Mouse (Mus musculus) embryonic facial prominence, embryonic 15.5 days (tissue): Measurements from ENCODE around the gene Ccdc96. TPM values are rescaled to one million over a fixed set of nuclear protein-coding genes. Genes with fewer than 3 reads are reported as not detected.

Experiments used
- ATAC-seq: fragments of 200-750 bp; cut with Nextera tagmentation; 2 replicates; pipeline ENCODE4 v1.8.0; 2017; ENCODE audit warnings: low read depth, moderate TSS enrichment; ENCODE audit not compliant: insufficient number of reproducible peaks, low FRiP score, low TSS enrichment
- H3K27ac ChIP-seq: fragments of 300-500 bp; sonication (generic); replicated peaks from 2 replicates; pipeline ENCODE4 v1.5.1; 2015; ENCODE audit warnings: mild to moderate bottlenecking, inconsistent platforms
- H3K27me3 ChIP-seq: fragments of 300-500 bp; sonication (generic); 2 replicates; pipeline ENCODE4 v1.6.1; 2015; ENCODE audit warnings: inconsistent platforms
- H3K36me3 ChIP-seq: fragments of 300-500 bp; sonication (generic); 2 replicates; pipeline ENCODE4 v1.6.1; 2015; ENCODE audit warnings: mild to moderate bottlenecking, inconsistent platforms
- H3K4me1 ChIP-seq: fragments of 300-500 bp; sonication (generic); 2 replicates; pipeline ENCODE4 v1.6.1; 2015; ENCODE audit warnings: inconsistent platforms
- H3K4me2 ChIP-seq: fragments of 300-500 bp; sonication (generic); replicated peaks from 2 replicates; pipeline ENCODE4 v1.6.1; 2015; ENCODE audit warnings: mild to moderate bottlenecking, inconsistent platforms
- H3K4me3 ChIP-seq: fragments of 300-500 bp; sonication (generic); replicated peaks from 2 replicates; pipeline ENCODE4 v1.5.1; 2015; ENCODE audit warnings: mild to moderate bottlenecking, inconsistent platforms
- H3K9ac ChIP-seq: fragments of 300-500 bp; sonication (generic); 2 replicates; pipeline ENCODE4 v1.6.1; 2015; ENCODE audit warnings: inconsistent platforms
- H3K9me3 ChIP-seq: fragments of 300-500 bp; sonication (generic); replicated peaks from 2 replicates; pipeline ENCODE4 v1.6.1; 2016; ENCODE audit warnings: inconsistent platforms
- WGBS: fragments of 180-500 bp; shearing (Covaris S2); methylation state at CpG from one replicate; pipeline ENCODE4 v1.1.7; 2015; 5-methylcytosine and 5-hydroxymethylcytosine counted together
- polyA plus RNA-seq: library from polyadenylated mRNA; unstranded; fragments of >200 nt; fragmentation: Nextera tagmentation; extraction: Ambion mirVana; gene quantifications from 2 replicates; pipeline ENCODE4 v1.2.1, GENCODE M21; 2015

Ccdc96 gene
- polyA plus RNA-seq, 1 experiment from 2014 or later: 3.8 TPM

DNA sequence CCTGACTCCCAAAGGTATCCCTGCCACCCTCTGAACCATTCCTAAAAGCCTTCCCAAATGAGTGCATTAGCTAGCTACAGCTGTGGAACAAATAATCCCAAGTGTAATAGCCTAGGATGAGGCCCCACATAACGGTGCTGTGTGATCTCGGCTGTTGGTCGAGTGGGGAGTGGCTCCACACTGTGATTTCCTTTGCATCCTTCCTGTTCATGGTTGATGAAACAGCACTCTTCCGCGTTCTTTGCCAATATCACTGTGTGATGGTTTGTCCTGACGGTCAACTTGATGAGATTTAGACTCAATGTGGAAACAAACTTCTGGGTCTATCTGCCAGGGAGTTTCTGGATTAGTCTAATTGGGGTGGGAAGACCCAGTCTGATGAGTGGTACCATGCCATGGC, 31.6 kb upstream of the Ccdc96 start:
- Histone ChIP-seq H3K4me3 (no peak overlapping the region), H3K4me1 (no peaks in the 10 kb centered on the region), H3K27ac (no peak overlapping the region), H3K9ac (no peak overlapping the region), H3K27me3 (no peaks in the 10 kb centered on the region), H3K9me3 (no peaks in the 10 kb centered on the region), H3K36me3 (no peaks in the 10 kb centered on the region), H3K4me2 (no peak overlapping the region)
- ATAC-seq: no peak
- 78% methylated on average over 6 of the region's 6 CpGs for WGBS

DNA sequence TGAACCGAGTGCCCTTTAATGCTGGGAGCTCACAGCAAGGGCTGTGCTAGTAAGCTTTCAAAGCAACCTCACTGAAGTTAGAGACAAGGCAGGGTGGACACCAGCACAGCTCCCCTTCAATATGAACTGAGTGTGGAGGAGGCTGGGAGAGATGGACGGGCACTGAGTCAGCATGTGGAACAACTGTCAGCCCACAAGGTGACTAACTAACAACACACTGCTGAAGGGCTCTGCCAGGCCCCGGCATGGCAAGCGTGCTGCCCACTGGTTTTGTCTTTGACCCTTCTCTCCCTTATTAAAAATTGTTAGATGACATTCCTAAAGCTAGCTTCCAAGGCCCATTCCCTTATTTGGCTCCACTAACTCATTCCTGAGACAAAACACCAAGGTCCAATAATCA, 26.7 kb upstream of the Ccdc96 start:
- Histone ChIP-seq H3K9ac (no peak overlapping the region), H3K9me3 (no peaks in the 10 kb centered on the region), H3K4me3 (no peak overlapping the region), H3K27ac (no peak overlapping the region), H3K27me3 (no peaks in the 10 kb centered on the region), H3K4me1 (0 out of 2 replicates have a peak, but pooled peaks cover 4% of the 10 kb centered on the region), H3K36me3 (no peaks in the 10 kb centered on the region), H3K4me2 (no peak overlapping the region)
- WGBS: 72% methylated on average over 4 of the region's 4 CpGs
- ATAC-seq: no peak

DNA sequence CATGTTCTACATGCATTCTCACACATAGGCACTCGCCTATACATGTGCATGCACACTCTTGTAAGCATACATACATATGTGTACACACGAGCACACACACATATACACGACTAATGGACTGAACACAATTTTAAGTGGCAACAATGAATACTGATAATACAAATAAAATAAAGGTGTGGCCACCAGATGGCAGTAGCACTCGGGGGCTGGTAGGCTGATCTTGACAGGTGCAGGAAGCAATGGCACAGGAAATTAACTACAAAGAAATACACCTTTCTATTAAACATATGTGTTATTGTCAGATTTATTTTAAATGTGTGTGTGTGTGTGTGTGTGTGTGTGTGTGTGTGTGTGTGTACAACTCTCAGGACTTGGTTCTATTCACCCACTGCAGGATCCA, 25.5 kb upstream of the Ccdc96 start:
- H3K4me1 ChIP-seq: 0 out of 2 replicates have a peak, but pooled peaks cover 15% of the 10 kb centered on the region
- no peak for ATAC-seq
- no peak overlapping the region for H3K9ac ChIP-seq
- H3K4me3 ChIP-seq: no peak overlapping the region
- H3K36me3 ChIP-seq: no peaks in the 10 kb centered on the region
- H3K27me3 ChIP-seq: no peaks in the 10 kb centered on the region
- WGBS: 10% methylated on average over 4 of the region's 4 CpGs
- H3K9me3 ChIP-seq: no peaks in the 10 kb centered on the region
- H3K4me2 ChIP-seq: no peak overlapping the region
- no peak overlapping the region for H3K27ac ChIP-seq

DNA sequence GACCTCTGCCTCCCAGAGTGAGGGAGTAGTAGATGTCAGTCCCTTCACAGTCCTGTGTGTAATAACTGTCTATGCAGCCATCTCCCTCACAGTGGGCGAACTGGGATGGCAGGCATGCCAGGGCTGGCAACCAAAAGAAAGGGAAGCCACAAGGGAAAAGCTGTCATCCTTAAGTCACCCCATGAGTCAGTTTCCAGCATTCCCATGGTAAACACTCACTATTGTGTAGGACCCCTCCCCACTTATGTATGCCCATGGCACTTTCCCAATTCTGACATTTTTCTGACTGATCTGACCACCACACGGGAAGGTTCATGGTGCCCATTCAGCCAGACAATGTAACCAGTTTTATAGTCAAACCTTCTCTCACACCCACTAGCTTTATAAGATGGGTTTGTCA, 23.7 kb upstream of the Ccdc96 start:
- Histone ChIP-seq H3K36me3 (no peaks in the 10 kb centered on the region), H3K9me3 (no peaks in the 10 kb centered on the region), H3K4me1 (peaks cover 23% of the 10 kb centered on the region), H3K27ac (no peak overlapping the region), H3K9ac (no peak overlapping the region), H3K27me3 (no peaks in the 10 kb centered on the region), H3K4me3 (no peak overlapping the region), H3K4me2 (no peak overlapping the region)
- ATAC-seq: no peak
- WGBS: 76% methylated on average over 2 of the region's 2 CpGs

DNA sequence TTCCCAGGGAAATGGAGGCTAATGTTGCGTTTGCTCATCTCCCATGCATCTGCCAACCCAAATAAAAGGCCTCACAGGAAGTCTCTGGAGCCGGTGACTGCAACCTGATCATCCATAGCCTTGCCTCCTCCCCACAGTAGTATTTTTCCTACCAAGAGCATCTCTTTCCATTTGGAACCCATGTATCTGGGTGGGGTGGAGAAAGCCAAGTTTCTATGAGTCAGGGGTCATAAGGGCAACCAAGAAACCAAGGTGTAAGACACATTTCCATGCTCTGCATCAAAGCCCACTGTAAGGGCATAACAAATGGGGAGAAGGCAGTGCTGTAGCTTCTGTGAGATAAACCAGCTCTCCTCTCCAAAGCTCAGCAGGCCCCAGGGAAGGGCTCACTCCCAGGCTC, 23.2 kb upstream of the Ccdc96 start:
- 51% methylated on average over 2 of the region's 2 CpGs for WGBS
- Histone ChIP-seq H3K27ac (no peak overlapping the region), H3K4me1 (peaks cover 29% of the 10 kb centered on the region), H3K4me3 (no peak overlapping the region), H3K27me3 (no peaks in the 10 kb centered on the region), H3K4me2 (no peak overlapping the region), H3K9ac (no peak overlapping the region), H3K9me3 (no peaks in the 10 kb centered on the region), H3K36me3 (no peaks in the 10 kb centered on the region)
- ATAC-seq: no peak

DNA sequence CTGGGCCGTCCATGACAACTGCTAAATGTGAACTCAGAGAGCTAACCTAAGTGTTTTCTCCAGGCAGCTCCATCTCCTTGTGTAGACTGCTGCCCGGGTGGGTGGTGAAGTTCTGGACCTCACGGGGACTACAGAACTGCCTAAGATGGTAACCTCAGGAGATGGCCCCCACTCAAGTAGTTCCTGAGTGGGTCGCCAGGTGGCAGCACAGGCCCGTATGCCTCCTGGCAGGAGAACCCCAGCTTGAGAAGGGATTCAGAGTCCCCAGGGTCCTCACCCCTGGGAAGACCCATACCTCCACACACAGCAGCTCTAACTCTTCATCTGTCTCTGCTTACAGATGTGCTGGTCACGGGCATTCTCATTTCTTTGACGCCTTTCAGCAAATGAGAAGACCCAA, 21.6 kb upstream of the Ccdc96 start:
- 20% methylated on average over 7 of the region's 7 CpGs for WGBS
- Histone ChIP-seq H3K27me3 (no peaks in the 10 kb centered on the region), H3K4me2 (no peak overlapping the region), H3K4me3 (no peak overlapping the region), H3K27ac (no peak overlapping the region), H3K4me1 (peaks cover 29% of the 10 kb centered on the region), H3K9me3 (no peaks in the 10 kb centered on the region), H3K9ac (no peak overlapping the region), H3K36me3 (0 out of 2 replicates have a peak, but pooled peaks cover under 1% of the 10 kb centered on the region)
- no peak for ATAC-seq

DNA sequence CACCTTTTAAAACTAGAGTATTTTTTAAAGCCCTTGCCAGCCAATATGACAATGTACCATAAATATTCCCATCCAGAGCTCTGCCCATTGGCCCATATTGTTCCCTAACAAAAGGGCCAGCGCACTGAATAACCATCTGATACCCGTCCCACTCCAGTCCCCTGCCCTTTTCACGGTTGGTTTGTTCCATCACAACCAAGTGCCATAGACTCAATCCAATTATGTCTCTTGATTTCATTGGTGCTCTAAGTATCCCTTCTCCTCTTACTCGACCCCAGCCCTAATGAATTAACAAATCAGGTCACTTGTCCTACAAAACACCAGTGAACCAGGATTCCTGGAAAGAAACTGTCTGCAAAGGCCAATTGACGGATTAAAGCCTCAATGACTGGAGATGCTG, 21.0 kb upstream of the Ccdc96 start:
- ATAC-seq: no peak
- H3K4me1 ChIP-seq: peaks cover 29% of the 10 kb centered on the region
- H3K9ac ChIP-seq: no peak overlapping the region
- 48% methylated on average over 5 of the region's 5 CpGs for WGBS
- H3K36me3 ChIP-seq: 0 out of 2 replicates have a peak, but pooled peaks cover 6% of the 10 kb centered on the region
- H3K9me3 ChIP-seq: no peaks in the 10 kb centered on the region
- H3K4me3 ChIP-seq: no peak overlapping the region
- no peak overlapping the region for H3K27ac ChIP-seq
- no peaks in the 10 kb centered on the region for H3K27me3 ChIP-seq
- no peak overlapping the region for H3K4me2 ChIP-seq

DNA sequence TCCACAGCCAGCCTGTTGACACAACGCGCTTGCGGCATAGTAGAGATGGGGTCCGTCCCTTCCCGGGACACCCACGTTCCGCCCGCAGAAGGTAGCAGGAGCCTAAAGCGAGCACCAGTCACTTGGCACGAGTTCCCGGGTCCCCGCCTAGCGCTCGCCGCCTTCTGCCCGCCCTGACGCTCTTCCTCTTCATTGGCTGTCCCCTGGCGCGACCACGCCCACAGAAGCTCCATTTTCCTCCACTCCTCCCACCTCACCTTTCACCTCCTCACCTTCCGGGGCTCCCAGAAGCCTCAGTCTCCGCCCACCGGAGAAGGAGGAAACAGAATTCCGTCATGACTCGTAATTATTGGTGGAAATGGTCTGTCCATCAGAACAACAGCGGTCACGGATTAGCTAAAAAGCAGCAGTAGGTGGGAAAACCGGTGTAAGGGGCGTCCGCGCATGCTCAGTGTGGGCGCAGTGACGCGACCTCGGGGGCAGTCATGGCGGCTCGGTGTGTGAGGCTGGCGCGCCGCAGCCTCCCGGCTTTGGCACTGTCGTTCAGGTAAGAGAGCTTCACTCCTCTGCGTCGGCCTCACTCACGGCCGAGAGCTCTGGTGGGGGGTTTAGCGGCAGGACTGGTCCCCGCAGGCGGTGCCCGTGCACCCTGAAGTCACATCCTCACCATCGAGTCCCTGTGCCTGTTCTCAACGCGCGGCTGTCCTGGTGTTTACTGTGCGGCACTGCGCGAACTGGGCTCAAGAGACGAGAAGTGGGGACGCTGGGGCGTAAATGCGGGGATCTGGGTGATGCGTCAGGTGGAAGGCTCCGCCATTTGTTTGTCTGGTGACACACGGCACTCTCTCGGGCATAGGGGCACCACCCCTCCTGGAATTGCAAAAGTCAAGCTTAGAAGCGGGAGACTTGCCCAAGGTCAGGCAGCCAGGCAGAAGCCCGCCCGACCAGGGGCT, 19.4 kb upstream of the Ccdc96 start, which contains the start of gene Grpel1:
Grpel1 (plus strand) TSS at position 290 of the 953 bp plus-strand sequence.
- Histone ChIP-seq H3K4me3 (peak within 1 kb of the TSS; percentile 100), H3K4me1 (peaks cover 29% of the 10 kb centered on the region), H3K36me3 (peaks cover 18% of the 10 kb centered on the region), H3K27ac (peak within 1 kb of the TSS; percentile 78), H3K9me3 (no peaks in the 10 kb centered on the region), H3K27me3 (no peaks in the 10 kb centered on the region), H3K9ac (peak within 1 kb of the TSS; percentile 92), H3K4me2 (peak within 1 kb of the TSS; percentile 96)
- under 1% methylated on average over 68 of the region's 68 CpGs for WGBS
- peak; percentile 96 for ATAC-seq

DNA sequence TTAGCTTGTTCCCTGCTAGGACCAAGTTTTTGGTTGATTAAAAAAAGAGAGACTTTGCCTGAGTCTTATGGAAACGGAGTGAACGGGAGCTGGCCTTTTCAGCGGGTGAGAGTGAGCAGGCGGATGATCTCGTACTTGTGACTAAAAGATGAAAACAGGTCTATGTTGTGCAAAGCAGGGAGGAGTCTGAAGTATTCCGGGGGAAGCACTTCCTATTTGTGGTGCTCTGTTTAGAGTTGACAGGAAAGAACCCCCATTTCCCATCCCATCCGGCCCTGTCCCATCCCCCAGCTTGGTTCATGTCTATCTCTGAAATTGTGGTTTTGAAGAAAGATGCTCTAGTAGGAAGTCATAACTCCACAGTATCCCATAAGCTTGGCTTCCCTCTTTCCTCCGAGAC, 18.5 kb upstream of the Ccdc96 start:
- Histone ChIP-seq H3K9ac (peak overlapping the region; percentile 92), H3K4me3 (peak overlapping the region; percentile 100), H3K27ac (no peak overlapping the region), H3K36me3 (peaks cover 27% of the 10 kb centered on the region), H3K9me3 (no peaks in the 10 kb centered on the region), H3K27me3 (no peaks in the 10 kb centered on the region), H3K4me1 (peaks cover 29% of the 10 kb centered on the region), H3K4me2 (peak overlapping the region; percentile 96)
- no peak for ATAC-seq
- 20% methylated on average over 8 of the region's 8 CpGs for WGBS

DNA sequence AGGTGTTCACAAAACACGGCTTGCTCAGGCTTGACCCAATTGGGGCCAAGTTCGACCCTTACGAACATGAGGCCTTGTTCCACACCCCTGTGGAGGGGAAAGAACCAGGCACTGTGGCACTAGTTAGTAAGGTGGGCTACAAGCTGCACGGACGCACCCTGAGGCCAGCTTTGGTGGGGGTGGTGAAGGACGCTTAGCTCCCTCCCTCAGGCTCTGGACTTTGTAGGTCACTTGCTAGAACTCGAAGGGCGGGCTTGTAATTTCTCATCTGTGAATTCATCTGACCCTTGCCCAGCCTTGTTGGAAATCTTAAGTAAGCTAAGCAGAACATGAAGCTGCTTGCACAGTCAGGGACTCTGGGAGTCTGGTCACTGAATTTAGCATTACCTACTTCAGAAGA, 13.2 kb upstream of the Ccdc96 start:
- no peaks in the 10 kb centered on the region for H3K27me3 ChIP-seq
- H3K9ac ChIP-seq: no peak overlapping the region
- peaks cover under 1% of the 10 kb centered on the region for H3K4me1 ChIP-seq
- H3K4me2 ChIP-seq: no peak overlapping the region
- H3K36me3 ChIP-seq: peaks cover 67% of the 10 kb centered on the region
- WGBS: 92% methylated on average over 8 of the region's 8 CpGs
- ATAC-seq: no peak
- H3K27ac ChIP-seq: no peak overlapping the region
- no peak overlapping the region for H3K4me3 ChIP-seq
- H3K9me3 ChIP-seq: no peaks in the 10 kb centered on the region

DNA sequence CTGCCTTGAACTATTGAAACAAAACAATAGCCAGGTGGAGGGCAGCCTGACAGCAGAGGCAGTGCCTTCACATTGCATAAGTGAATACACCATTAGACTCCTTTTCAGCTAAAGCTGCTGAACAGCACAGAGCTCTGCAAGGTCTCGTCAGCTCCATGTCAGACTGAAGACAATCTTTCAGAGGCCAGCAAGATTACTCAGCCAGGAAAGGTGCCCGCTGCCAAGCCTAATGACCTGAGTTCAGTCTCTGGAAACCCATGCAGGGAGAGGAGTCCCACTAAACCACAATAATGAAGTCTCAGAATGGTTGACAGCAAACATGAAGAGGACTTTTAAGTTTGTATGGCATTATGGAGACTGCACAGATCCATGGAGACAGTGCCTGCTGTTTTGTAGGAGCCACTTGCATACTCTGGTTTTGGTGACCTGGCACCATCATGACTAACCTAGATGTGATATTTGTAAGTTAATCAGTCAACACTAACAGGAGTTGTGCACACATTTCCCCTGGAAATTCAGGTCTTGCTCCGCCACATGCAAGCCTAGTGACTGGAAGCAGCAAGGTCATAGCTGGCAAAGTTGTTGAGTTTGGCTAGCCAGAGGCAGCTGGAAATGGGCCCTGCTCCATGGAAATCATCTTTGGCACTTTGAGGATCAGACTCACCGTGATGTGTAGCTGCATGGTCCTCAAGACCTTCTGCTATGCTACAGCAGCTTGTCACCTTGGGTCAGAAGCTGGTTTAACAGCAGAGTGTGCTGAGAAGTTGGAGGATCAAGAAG, 11.3 kb upstream of the Ccdc96 start:
- H3K9ac ChIP-seq: no peak overlapping the region
- ATAC-seq: no peak
- no peak overlapping the region for H3K27ac ChIP-seq
- 85% methylated on average over 4 of the region's 4 CpGs for WGBS
- H3K27me3 ChIP-seq: no peaks in the 10 kb centered on the region
- no peaks in the 10 kb centered on the region for H3K9me3 ChIP-seq
- no peak overlapping the region for H3K4me3 ChIP-seq
- no peaks in the 10 kb centered on the region for H3K4me1 ChIP-seq
- H3K36me3 ChIP-seq: peaks cover 70% of the 10 kb centered on the region
- no peak overlapping the region for H3K4me2 ChIP-seq
